Mouse (Mus musculus) 3T3-L1 (cell line): ENCODE measurements around the gene Creb3.
"Not testable (repeated sequence)": the region's sequence is repeated elsewhere in the genome, so short reads cannot be mapped to it uniquely, and the experiment has no call there.

Source experiments
- DNase-seq: peaks from one replicate; pipeline ENCODE4 v3.0.0-alpha.2; 2015; ENCODE audit warnings: low read depth, low spot score

Gene Creb3

GRCm38 (mm10) chr4:43583421-43583820 is 21.3 kb downstream of the Creb3 start:
- no peak for DNase-seq

- no peak for DNase-seq
Observed at GRCm38 (mm10) chr4:43584444-43585416, 22.6 kb downstream of the Creb3 start, which contains the start of gene Msmp. Gene Msmp (minus strand): TSS chr4:43584494.

- DNase-seq = no peak
Observed at GRCm38 (mm10) chr4:43585682-43586081, 23.6 kb downstream of the Creb3 start.

GRCm38 (mm10) chr4:43586411-43586810 is 24.3 kb downstream of the Creb3 start:
- DNase-seq = no peak

GRCm38 (mm10) chr4:43587681-43588080 is 25.5 kb downstream of the Creb3 start:
- no peak for DNase-seq

- no peak for DNase-seq
Observed at GRCm38 (mm10) chr4:43591543-43591942, 29.4 kb downstream of the Creb3 start.

GRCm38 (mm10) chr4:43591961-43592360 is 29.8 kb downstream of the Creb3 start:
- no peak for DNase-seq

- no peak for DNase-seq
Observed at GRCm38 (mm10) chr4:43593453-43593852, 31.3 kb downstream of the Creb3 start.

- DNase-seq = not testable (repeated sequence)
Observed at GRCm38 (mm10) chr4:43596597-43596996, 34.5 kb downstream of the Creb3 start.

GRCm38 (mm10) chr4:43598200-43598599 is 36.1 kb downstream of the Creb3 start:
- peak; percentile 78 for DNase-seq

GRCm38 (mm10) chr4:43598650-43599380 is 36.7 kb downstream of the Creb3 start:
- no peak for DNase-seq

GRCm38 (mm10) chr4:43600195-43600934 is 38.2 kb downstream of the Creb3 start:
- no peak for DNase-seq

- DNase-seq = no peak
Observed at GRCm38 (mm10) chr4:43604099-43604498, 42.0 kb downstream of the Creb3 start.

- peak; percentile 56 for DNase-seq
Observed at GRCm38 (mm10) chr4:43604751-43605685, 42.9 kb downstream of the Creb3 start.

- DNase-seq = no peak
Observed at GRCm38 (mm10) chr4:43612534-43612933, 50.4 kb downstream of the Creb3 start.

- DNase-seq = no peak
Observed at GRCm38 (mm10) chr4:43613060-43613730, 51.1 kb downstream of the Creb3 start.
